Mouse (Mus musculus): ENCODE data around the gene Lbhd2.

Gene Lbhd2

GRCm38 (mm10) chr12:111432097-111432496 lies 25.5 kb downstream of the Lbhd2 start:
- no peak for DNase-seq (ENCODE audit: low spot score in 2 of 2)

GRCm38 (mm10) chr12:111432751-111433331 lies 26.2 kb downstream of the Lbhd2 start:
- DNase-seq (ENCODE audit: low spot score in 2 of 2) = no peak

- no peak for DNase-seq (ENCODE audit: low spot score in 2 of 2)
Observed at GRCm38 (mm10) chr12:111434164-111434744, 27.6 kb downstream of the Lbhd2 start.

GRCm38 (mm10) chr12:111434745-111435327 lies 28.2 kb downstream of the Lbhd2 start:
- no peak for DNase-seq (ENCODE audit: low spot score in 2 of 2)

- no peak for DNase-seq (ENCODE audit: low spot score in 2 of 2)
Observed at GRCm38 (mm10) chr12:111436170-111436569, 29.6 kb downstream of the Lbhd2 start.

- no peak for DNase-seq (ENCODE audit: low spot score in 2 of 2)
Observed at GRCm38 (mm10) chr12:111436640-111437039, 30.0 kb downstream of the Lbhd2 start.

GRCm38 (mm10) chr12:111437222-111437900 lies 30.8 kb downstream of the Lbhd2 start:
- DNase-seq (ENCODE audit: low spot score in 2 of 2) = no peak

GRCm38 (mm10) chr12:111438850-111439249 lies 32.2 kb downstream of the Lbhd2 start:
- no peak for DNase-seq (ENCODE audit: low spot score in 2 of 2)

GRCm38 (mm10) chr12:111440701-111441373 lies 34.2 kb downstream of the Lbhd2 start:
- no peak for DNase-seq (ENCODE audit: low spot score in 2 of 2)

- no peak for DNase-seq (ENCODE audit: low spot score in 2 of 2)
Observed at GRCm38 (mm10) chr12:111441523-111441922, 34.9 kb downstream of the Lbhd2 start.

- DNase-seq (ENCODE audit: low spot score in 2 of 2) = peak; percentile 78 to 87
Observed at GRCm38 (mm10) chr12:111442309-111443010, 35.9 kb downstream of the Lbhd2 start, which contains the start of gene Tnfaip2. Gene Tnfaip2, plus strand, starts transcription at chr12:111442469.

GRCm38 (mm10) chr12:111443011-111443870 lies 36.6 kb downstream of the Lbhd2 start:
- no peak for DNase-seq (ENCODE audit: low spot score in 2 of 2)

GRCm38 (mm10) chr12:111443921-111444831 lies 37.6 kb downstream of the Lbhd2 start:
- DNase-seq (ENCODE audit: low spot score in 2 of 2) = no peak

GRCm38 (mm10) chr12:111445161-111445889 lies 38.7 kb downstream of the Lbhd2 start:
- no peak for DNase-seq (ENCODE audit: low spot score in 2 of 2)

- no peak for DNase-seq (ENCODE audit: low spot score in 2 of 2)
Observed at GRCm38 (mm10) chr12:111445890-111446613, 39.4 kb downstream of the Lbhd2 start.

- no peak for DNase-seq (ENCODE audit: low spot score in 2 of 2)
Observed at GRCm38 (mm10) chr12:111446745-111447144, 40.1 kb downstream of the Lbhd2 start.

- no peak for DNase-seq (ENCODE audit: low spot score in 2 of 2)
Observed at GRCm38 (mm10) chr12:111447350-111447749, 40.7 kb downstream of the Lbhd2 start.
